9 mouse cellular contexts compared by ENCODE assay signal in the genomic region with DNA sequence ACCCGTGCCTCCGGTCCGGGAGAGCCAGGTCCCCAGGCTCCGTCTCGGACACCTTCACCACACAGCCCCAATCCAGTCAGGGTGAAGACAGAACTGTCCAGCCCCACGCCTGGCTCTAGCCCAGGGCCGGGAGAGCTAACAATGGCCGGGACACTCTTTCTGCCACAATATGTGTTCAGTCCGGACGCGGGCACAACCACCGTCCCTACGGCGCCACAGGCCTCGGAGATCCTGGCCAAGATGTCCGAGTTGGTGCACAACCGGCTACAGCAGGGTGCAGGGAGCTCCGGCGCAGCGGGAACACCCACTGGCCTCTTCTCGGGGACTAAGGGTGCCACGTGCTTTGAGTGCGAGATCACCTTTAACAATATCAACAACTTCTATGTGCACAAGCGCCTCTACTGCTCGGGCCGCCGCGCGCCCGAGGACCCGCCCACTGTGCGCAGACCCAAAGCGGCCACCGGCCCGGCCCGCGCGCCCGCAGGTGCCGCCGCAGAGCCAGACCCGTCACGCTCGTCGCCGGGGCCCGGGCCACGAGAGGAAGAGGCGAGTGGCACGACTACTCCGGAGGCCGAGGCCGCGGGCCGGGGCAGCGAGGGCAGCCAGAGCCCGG. TPM values are rescaled to one million over a fixed set of nuclear protein-coding genes. Genes with fewer than 3 reads are reported as not detected.
DNase-seq lines count a peak whose midpoint lies in the region; ATAC-seq lines count a peak whose summit lies in the region.
"Had no signal": no experiment of that assay in that cellular context is flagged by ENCODE, and none has a peak within 500 bp of the region (broad histone marks: within the 10 kb centered on the region; RNA-seq: fewer than 3 reads in every experiment).

No protein-coding gene starts in this region.

- DNase-seq in heart, postnatal 25 days (ENCODE audit: low spot score): no peak
- DNase-seq in forebrain, embryonic 11.5 days (ENCODE audit: low spot score): no peak
- DNase-seq in kidney, postnatal 36 days: peak; percentile 21 to 65
- no peak for DNase-seq in gastrocnemius, postnatal 10 days
- DNase-seq in adrenal gland, postnatal 10 days: no peak

- peaks cover 35% of the 10 kb centered on the region for H3K4me1 ChIP-seq in heart, embryonic 13.5 days
- H3K4me1 ChIP-seq in forebrain, embryonic 11.5 days (replicated peaks; ENCODE audit: control insufficient read depth, insufficient read depth, low read length): peaks cover 12% of the 10 kb centered on the region; the same call in 1 of the 2 replicates
- peaks cover 6% of the 10 kb centered on the region; the same call in 1 of the 2 replicates for H3K4me1 ChIP-seq in midbrain, embryonic 16.5 days (ENCODE audit: control insufficient read depth, insufficient read depth, low read length)

- peaks cover 22% of the 10 kb centered on the region for H3K27me3 ChIP-seq in heart, embryonic 13.5 days (replicated peaks)
- H3K27me3 ChIP-seq in forebrain, embryonic 11.5 days (ENCODE audit: control insufficient read depth, insufficient read depth, low read length): peaks cover 43% of the 10 kb centered on the region
- peaks cover 40% of the 10 kb centered on the region for H3K27me3 ChIP-seq in midbrain, embryonic 16.5 days (ENCODE audit: control insufficient read depth, insufficient read depth, low read depth, low read length)

- intact Hi-C loops in heart, postnatal 25 days (cut with DNase I): loop anchor here (10.0 kb wide), 1 partner anchor 361 kb away; no protein-coding TSS in a partner anchor

- no peak for ATAC-seq in heart, embryonic 13.5 days (ENCODE audit: extremely low read depth, insufficient number of reproducible peaks, low FRiP score, low TSS enrichment)
- ATAC-seq in forebrain, embryonic 11.5 days (replicated peaks; ENCODE audit: low FRiP score): peak; percentile 49
- ATAC-seq in midbrain, embryonic 16.5 days: peak; percentile 39
- ATAC-seq in activated CD4-positive, CD25-positive, alpha-beta regulatory T cell, adult 4 months: no peak

- H3K9ac ChIP-seq in heart, embryonic 13.5 days: peak overlapping the region; percentile 75
- peak overlapping the region; percentile 41; the same call in 1 of the 2 replicates for H3K9ac ChIP-seq in forebrain, embryonic 11.5 days (ENCODE audit: low read length)
- peak overlapping the region; percentile 70 for H3K9ac ChIP-seq in midbrain, embryonic 16.5 days (ENCODE audit: low read depth, low read length)

- H3K36me3 ChIP-seq in heart, embryonic 13.5 days: peaks cover 89% of the 10 kb centered on the region
- H3K36me3 ChIP-seq in forebrain, embryonic 11.5 days (ENCODE audit: control insufficient read depth, insufficient read depth, low read length): no peaks in the 10 kb centered on the region
- no peaks in the 10 kb centered on the region for H3K36me3 ChIP-seq in midbrain, embryonic 16.5 days (ENCODE audit: control insufficient read depth, insufficient read depth, low read length)

- peak overlapping the region; percentile 45 for H3K4me3 ChIP-seq in heart, embryonic 13.5 days
- H3K4me3 ChIP-seq in forebrain, embryonic 11.5 days (ENCODE audit: low read depth, low read length): peak overlapping the region; percentile 52
- peak overlapping the region; percentile 61 for H3K4me3 ChIP-seq in midbrain, embryonic 16.5 days (ENCODE audit: low read depth, low read length)

- H3K27ac ChIP-seq in heart, embryonic 13.5 days (replicated peaks): no peak overlapping the region
- H3K27ac ChIP-seq in forebrain, embryonic 11.5 days (ENCODE audit: low read depth, low read length): no peak overlapping the region
- H3K27ac ChIP-seq in midbrain, embryonic 16.5 days (ENCODE audit: low read length): 0 out of 2 replicates have a peak overlapping the region, but pooled peaks have one; percentile 2

- peak overlapping the region; percentile 68 for H3K4me2 ChIP-seq in heart, embryonic 13.5 days
- H3K4me2 ChIP-seq in forebrain, embryonic 11.5 days (ENCODE audit: low read depth, low read length, severe bottlenecking): peak overlapping the region; percentile 93
- peak overlapping the region; percentile 65 for H3K4me2 ChIP-seq in midbrain, embryonic 16.5 days (ENCODE audit: low read length)

- H3K9me3 ChIP-seq in heart, embryonic 13.5 days: no peaks in the 10 kb centered on the region
- H3K9me3 ChIP-seq in forebrain, embryonic 11.5 days (ENCODE audit: control insufficient read depth, low read length): no peaks in the 10 kb centered on the region
- no peaks in the 10 kb centered on the region for H3K9me3 ChIP-seq in midbrain, embryonic 16.5 days (replicated peaks; ENCODE audit: control insufficient read depth, low read length, poor library complexity, severe bottlenecking)

- WGBS in heart, embryonic 13.5 days: 45% methylated on average over 57 of the region's 57 CpGs
- 6% methylated on average over 57 of the region's 57 CpGs for WGBS in forebrain, embryonic 11.5 days
- WGBS in midbrain, embryonic 16.5 days: 7% methylated on average over 49 of the region's 57 CpGs

RNA-seq across cellular contexts. Expression of a gene that starts 24.8 kb away (rescaled TPM):
- not detected in 2 replicates for polyA plus RNA-seq in heart, embryonic 13.5 days (2015; fragmentation: Nextera tagmentation; extraction: Ambion mirVana)
- not detected for total RNA-seq in heart, postnatal 25 days (2021)
- polyA plus RNA-seq in forebrain, embryonic 11.5 days (2014; fragmentation: Nextera tagmentation; extraction: Ambion mirVana): not detected in 2 replicates
- 0.26 TPM in 1 of 2 replicates, not detected in the other for polyA plus RNA-seq in midbrain, embryonic 16.5 days (2015; fragmentation: Nextera tagmentation; extraction: Ambion mirVana)
- not detected for total RNA-seq in gastrocnemius, postnatal 10 days (2021)
- polyA plus RNA-seq in activated CD4-positive, CD25-positive, alpha-beta regulatory T cell, adult 4 months (2017; shearing (Covaris generic)): not detected
- total RNA-seq in adrenal gland, postnatal 10 days (2021): not detected
- polyA plus RNA-seq: gonadal fat pad, adult 2 months had no signal

RNA-seq across cellular contexts. Expression of a gene that starts 40.7 kb away (rescaled TPM):
- polyA plus RNA-seq in heart, embryonic 13.5 days (2015; fragmentation: Nextera tagmentation; extraction: Ambion mirVana): 30.4 and 31.1 TPM in 2 replicates
- total RNA-seq in heart, postnatal 25 days (2021): 10 to 100 TPM; 20.1 to 21.8 TPM
- 54.8 and 57.4 TPM in 2 replicates for polyA plus RNA-seq in forebrain, embryonic 11.5 days (2014; fragmentation: Nextera tagmentation; extraction: Ambion mirVana)
- polyA plus RNA-seq in midbrain, embryonic 16.5 days (2015; fragmentation: Nextera tagmentation; extraction: Ambion mirVana): 30.8 and 37.7 TPM in 2 replicates
- 10 to 100 TPM; 23.7 to 27.8 TPM for total RNA-seq in gastrocnemius, postnatal 10 days (2021)
- polyA plus RNA-seq in activated CD4-positive, CD25-positive, alpha-beta regulatory T cell, adult 4 months (2017; shearing (Covaris generic)): 10 to 100 TPM; 10.9 to 18.2 TPM
- total RNA-seq in adrenal gland, postnatal 10 days (2021): 10 to 100 TPM; 36.2 to 37.7 TPM

RNA-seq across cellular contexts. Expression of a gene that starts 53.8 kb away (rescaled TPM):
- polyA plus RNA-seq in heart, embryonic 13.5 days (2015; fragmentation: Nextera tagmentation; extraction: Ambion mirVana): 3.8 TPM in 2 replicates
- total RNA-seq in heart, postnatal 25 days (2021): 10 to 100 TPM; 21.3 to 22.6 TPM
- polyA plus RNA-seq in forebrain, embryonic 11.5 days (2014; fragmentation: Nextera tagmentation; extraction: Ambion mirVana): 1.4 and 2.1 TPM in 2 replicates
- polyA plus RNA-seq in midbrain, embryonic 16.5 days (2015; fragmentation: Nextera tagmentation; extraction: Ambion mirVana): 0.77 and 1.2 TPM in 2 replicates
- total RNA-seq in gastrocnemius, postnatal 10 days (2021): 10 to 100 TPM; 10.6 to 12.8 TPM
- polyA plus RNA-seq in activated CD4-positive, CD25-positive, alpha-beta regulatory T cell, adult 4 months (2017; shearing (Covaris generic)): 1 to 10 TPM; 1.7 to 2.2 TPM
- total RNA-seq in adrenal gland, postnatal 10 days (2021): 10 to 100 TPM; 27.2 to 29.0 TPM

Comparison
In these comparisons a context has a peak if more than half of its experiments do, and no peak if none do; other contexts are left out.
1. ATAC-seq: peak in forebrain, embryonic 11.5 days (single experiment) and midbrain, embryonic 16.5 days (single experiment); none in heart, embryonic 13.5 days (single experiment) and activated CD4-positive, CD25-positive, alpha-beta regulatory T cell, adult 4 months (single experiment).
2. DNase-seq: peak in kidney, postnatal 36 days (2 of 2); none in heart, postnatal 25 days (single experiment), forebrain, embryonic 11.5 days (single experiment), gastrocnemius, postnatal 10 days (single experiment) and adrenal gland, postnatal 10 days (single experiment).
3. Peak in every context shown above with its lines, with median percentiles within 50 percentile points of each other: H3K4me2 ChIP-seq, H3K4me3 ChIP-seq and H3K9ac ChIP-seq.